Mouse (Mus musculus) cerebellum, adult 2 months (tissue): ENCODE results near the gene Aanat.

Experiments used
- CTCF ChIP-seq: fragments of 200-500 bp; IDR thresholded peaks from 2 replicates; pipeline ENCODE4 v1.5.1; 2011; ENCODE audit warnings: low read depth, mild to moderate bottlenecking, control low read depth, low read length, moderate library complexity, borderline replicate concordance; ENCODE audit not compliant: insufficient read depth
- POLR2A ChIP-seq: fragments of 200-500 bp; IDR thresholded peaks from 2 replicates; pipeline ENCODE4 v1.6.1; 2011; ENCODE audit warnings: low read length, control low read depth, borderline replicate concordance; ENCODE audit not compliant: insufficient read depth

- TF ChIP-seq CTCF: no peak
- TF ChIP-seq POLR2A: no peak
These were observed 36.8 kb upstream of the Aanat start for GRCm38 (mm10) chr11:116549273-116550038.
